Mouse (Mus musculus) gastrocnemius, postnatal 10 days (tissue): Measurements from ENCODE around the gene Med13l. TPM values are rescaled to one million over a fixed set of nuclear protein-coding genes. Genes with fewer than 3 reads are reported as not detected.

Experiments used
- DNase-seq: peaks from one replicate; pipeline ENCODE4 v3.0.0; 2021; ENCODE audit warnings: mixed read lengths
- total RNA-seq, 2 experiments: library from RNA; stranded (reverse); gene quantifications; 2 replicates each; pipeline ENCODE4 v1.2.3; 2021

Med13l gene
- total RNA-seq, 2 experiments from 2014 or later: 27.0 to 27.1 TPM

- no peak for DNase-seq
Measured at GRCm38 (mm10) chr5:118556387-118556937, 4.0 kb upstream of the Med13l start.

DNA sequence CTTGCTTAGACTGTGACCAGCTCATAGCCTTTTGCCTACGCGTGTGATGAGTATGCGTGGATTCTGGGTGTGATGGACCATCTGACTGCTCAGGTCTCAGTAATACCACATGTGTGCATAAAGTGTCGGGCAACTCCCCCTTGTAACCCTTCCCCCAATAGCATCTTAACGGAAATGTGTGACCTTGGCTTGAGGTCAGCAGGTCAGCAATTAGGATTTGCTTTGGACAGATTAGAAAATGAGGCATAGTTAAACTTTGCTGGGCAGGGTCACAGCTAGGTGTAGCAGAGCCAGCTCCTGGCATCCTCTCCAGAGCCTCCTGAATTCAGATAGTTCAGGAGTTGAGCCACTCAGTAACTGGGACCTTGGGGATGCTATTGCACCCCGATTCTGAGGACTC lies 1.6 kb upstream of the Med13l start:
- no peak for DNase-seq

DNA sequence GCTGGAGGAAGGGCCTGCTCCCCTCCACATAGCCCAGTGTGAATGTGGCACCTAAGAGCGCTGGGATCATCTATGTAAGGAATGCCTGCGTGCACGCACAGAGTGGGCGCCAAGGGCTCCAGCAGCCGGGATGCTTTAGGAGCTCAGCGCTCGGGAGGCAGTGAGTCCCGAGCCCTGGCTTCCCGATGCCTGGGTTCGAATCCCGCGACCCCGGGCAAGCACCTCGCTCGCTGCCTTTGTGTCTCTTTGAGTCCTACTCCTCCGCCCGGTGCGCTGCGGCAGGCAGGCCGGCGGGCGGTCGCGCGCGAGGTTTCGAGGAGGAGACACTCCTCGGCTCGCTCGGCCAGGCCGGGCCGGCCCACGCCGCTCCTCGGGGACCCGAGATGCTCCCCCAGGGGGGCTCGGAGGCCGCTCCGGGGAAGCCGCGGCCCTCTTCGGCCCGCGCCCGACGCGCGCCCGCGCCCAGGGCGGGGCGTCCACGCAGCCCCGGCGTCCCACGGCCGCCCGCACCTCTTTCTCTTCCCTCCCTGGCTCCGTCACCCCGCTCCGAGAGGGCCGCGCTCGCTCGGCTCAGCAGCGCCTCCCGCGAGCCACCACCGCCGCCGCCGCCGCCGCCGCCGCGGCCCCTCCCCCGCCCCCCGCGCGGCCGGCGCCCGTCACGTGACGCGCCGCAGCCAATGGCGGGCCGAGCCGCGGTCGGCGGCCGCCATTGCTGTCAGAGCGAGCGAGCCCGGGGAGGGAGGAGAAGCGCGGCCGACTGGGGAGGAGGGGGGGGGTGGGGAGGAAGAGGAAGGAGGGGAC lies 695 bp upstream of the Med13l start:
- DNase-seq: peak; percentile 87

GRCm38 (mm10) chr5:118561086-118561987 lies 858 bp downstream of the Med13l start:
- peak; percentile 49 for DNase-seq

DNA sequence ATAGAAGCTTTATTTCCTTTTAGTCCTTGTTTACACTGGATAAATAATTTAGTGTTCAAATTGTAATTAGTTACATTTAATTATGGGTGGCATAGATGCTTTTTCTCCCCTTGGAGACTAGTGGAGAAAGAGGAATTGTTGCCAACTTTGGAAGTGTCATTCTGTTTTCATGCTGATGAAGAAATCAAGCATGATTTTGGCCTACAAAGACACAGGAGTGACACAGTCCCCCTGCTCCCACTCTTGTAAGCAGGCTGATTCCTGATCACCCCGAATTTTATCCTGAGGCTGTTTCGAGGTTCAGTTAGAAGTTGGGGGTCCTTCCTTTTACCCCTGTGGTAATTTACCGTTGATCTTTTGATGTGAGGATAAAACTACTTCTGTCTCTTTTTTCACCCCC lies 1.7 kb downstream of the Med13l start:
- DNase-seq: no peak

DNA sequence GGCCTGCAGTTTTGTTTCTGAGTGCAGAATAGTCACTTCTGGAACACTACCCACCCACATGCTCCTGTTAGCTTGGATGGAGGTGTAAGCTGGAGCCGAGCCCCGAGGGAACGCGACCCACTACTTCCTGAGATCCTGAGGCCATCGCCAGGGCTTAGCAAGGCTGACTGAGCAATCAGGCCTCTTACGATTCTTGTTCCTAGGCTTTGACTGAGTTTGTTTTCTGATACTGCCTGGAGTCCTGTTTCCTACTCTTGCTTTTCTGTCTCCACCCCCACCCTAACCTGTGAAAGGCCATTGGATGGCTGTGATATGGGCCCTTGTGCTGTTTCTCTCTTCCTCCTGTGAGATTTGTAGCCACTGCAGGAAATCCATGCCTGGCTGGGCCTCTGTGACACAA lies 3.1 kb downstream of the Med13l start:
- no peak for DNase-seq

- DNase-seq: no peak
Measured at GRCm38 (mm10) chr5:118567395-118567794, 6.9 kb downstream of the Med13l start.

GRCm38 (mm10) chr5:118569017-118569416 lies 8.5 kb downstream of the Med13l start:
- no peak for DNase-seq

- no peak for DNase-seq
Measured at GRCm38 (mm10) chr5:118569606-118570580, 9.4 kb downstream of the Med13l start.

GRCm38 (mm10) chr5:118571504-118571903 lies 11.0 kb downstream of the Med13l start:
- DNase-seq: no peak

DNA sequence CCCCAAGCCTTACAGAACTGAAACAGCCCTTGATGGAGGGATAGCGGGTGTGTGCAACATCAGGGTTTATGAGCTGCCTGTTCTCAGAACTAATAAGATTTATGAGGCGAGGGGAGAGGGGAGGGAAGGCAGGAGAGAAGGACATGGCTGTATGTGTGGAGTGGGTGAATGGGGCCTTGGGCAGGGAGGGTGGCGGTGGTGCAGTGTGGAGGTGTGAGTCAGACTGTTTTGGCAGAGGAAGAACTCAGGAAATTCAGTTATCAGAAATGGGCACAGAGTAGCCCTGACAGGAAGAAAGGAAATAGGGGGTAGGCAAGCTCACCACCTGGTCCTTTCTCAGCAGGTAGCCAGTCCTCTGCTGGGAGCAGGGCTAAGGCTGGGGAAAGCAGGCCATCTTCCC lies 13.8 kb downstream of the Med13l start:
- DNase-seq: no peak

DNA sequence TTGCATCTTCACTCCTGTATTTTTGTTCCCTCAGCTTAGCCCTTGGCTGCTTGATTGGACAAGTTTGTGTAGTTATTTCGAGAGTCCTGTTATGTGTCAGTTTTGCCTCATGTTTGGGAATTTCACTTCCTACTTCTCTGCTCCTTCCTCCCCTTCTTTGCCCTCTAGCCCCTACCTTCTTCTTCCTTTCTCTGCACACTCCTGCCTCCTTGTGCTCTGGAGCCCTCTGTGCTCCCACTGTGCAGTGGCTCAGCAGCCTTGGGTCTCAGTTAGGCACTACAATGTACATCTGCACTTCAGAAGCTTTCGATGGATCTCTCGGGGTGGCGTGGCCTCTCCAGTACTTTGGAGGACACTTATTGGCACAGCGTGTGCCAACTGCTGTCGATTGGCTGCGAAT lies 14.5 kb downstream of the Med13l start:
- no peak for DNase-seq

GRCm38 (mm10) chr5:118575909-118576308 lies 15.4 kb downstream of the Med13l start:
- no peak for DNase-seq

GRCm38 (mm10) chr5:118576731-118577130 lies 16.3 kb downstream of the Med13l start:
- DNase-seq: no peak

DNA sequence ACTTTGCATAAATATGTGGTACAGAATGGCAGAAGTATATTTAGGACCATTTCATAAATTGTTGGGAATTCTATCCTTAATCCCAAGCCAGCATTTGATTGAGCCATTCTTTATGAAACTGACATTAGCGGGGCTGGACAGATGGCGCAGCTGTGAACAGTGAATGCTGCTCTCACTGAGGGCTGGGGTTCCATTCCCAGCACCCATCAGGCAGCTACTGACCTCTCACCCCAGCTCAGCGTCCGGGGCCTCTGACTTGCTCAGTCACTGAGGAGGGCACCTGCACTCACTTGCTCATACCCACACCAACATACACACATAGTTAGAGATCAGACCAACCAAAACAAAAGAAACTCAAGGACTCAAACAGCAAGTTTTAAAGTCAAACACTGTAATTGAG lies 24.9 kb downstream of the Med13l start:
- no peak for DNase-seq

DNA sequence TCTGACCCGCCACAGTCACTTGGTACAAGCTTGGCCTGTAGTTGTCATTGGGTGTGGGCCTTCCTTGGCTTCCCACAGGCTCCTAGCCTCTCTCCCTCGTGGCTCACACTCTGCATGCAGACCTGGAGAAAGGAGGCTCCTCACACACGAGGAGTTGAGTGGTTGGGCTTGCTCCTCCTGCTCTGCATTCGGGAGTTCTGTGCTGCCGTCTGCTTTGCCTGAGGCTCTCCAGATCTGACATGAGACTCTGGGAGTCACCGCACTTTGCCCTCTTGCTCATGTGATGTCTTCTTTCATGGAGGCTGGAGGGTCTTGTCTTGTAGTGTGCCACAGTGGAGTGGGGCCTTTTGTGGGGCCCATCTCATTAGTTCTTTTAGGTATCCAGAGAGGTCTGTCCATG lies 26.1 kb downstream of the Med13l start:
- DNase-seq: no peak

DNA sequence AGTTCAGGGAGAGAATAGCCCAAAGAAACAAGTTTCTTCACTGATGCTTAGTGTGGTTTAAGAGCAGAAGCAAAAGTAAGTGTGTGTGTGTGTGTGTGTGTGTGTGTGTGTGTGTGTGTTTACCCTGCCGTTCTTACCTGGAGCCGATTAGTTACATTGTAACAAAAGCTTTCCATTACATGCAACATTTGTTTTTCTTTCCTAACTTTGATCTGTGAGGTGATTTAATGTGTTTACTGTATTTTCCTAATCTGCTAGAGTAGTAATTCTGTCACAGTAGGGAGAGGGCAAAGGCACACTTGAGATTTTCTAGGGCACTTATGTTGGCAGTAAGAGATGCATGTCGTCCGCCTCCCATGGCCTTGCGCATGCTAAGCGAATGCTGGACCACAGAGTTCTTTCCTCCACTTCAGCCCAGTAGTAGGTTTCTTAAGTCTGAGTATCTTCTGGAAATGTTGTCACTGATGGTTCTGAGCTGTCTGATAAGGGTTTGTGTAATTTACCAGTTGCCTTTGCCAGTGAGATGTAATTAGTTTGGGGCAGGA lies 28.0 kb downstream of the Med13l start:
- no peak for DNase-seq

GRCm38 (mm10) chr5:118589186-118589892 lies 28.9 kb downstream of the Med13l start:
- no peak for DNase-seq

DNA sequence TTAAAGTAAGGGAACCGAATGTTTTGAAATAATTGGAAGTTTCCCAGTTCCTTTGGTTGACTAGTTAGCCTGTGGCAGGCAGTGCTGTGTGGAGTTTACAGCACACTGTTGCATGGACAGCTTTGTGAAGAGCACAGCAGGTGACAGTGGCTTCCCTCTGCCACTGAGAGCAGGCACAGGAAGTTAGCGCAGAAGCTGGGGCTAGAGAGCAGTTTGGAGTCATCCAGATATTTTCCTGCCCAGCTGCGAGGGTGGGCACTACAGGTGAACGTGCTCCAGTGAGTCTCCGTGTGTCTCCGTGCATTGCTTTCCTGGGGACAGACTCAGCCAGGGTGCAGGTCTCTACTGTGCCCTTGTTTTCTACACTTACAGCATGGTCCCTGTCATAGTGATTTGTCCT lies 30.4 kb downstream of the Med13l start:
- no peak for DNase-seq

GRCm38 (mm10) chr5:118591826-118592499 lies 31.5 kb downstream of the Med13l start:
- DNase-seq: no peak
